Mouse (Mus musculus) MEL (cell line): Measurements from ENCODE around the gene Apbb2.

Experiments
- CTCF ChIP-seq, 3 experiments: IDR thresholded peaks in 2 of 3; conservative IDR thresholded peaks in 1 of 3; 2 replicates each; pipeline ENCODE4 v1.5.1; 2011 to 2012; ENCODE audit warnings: low read length in 3 of 3, low read depth in 2 of 3, mild to moderate bottlenecking in 2 of 3, improper control_type of control experiment in 1 of 3, inconsistent platforms in 1 of 3, mixed read lengths in 1 of 3, moderate library complexity in 1 of 3; ENCODE audit not compliant: control insufficient read depth in 1 of 3, insufficient read depth in 1 of 3, poor library complexity in 1 of 3, severe bottlenecking in 1 of 3
- ELF1 ChIP-seq: IDR thresholded peaks from 2 replicates; pipeline ENCODE4 v1.6.1; 2014; ENCODE audit warnings: low read depth, mild to moderate bottlenecking, inconsistent platforms, low read length, improper control_type of control experiment, moderate library complexity
- GATA1 ChIP-seq: IDR thresholded peaks from 2 replicates; pipeline ENCODE4 v1.6.1; 2011; ENCODE audit warnings: low read depth, low read length, improper control_type of control experiment
- KAT2A ChIP-seq: conservative IDR thresholded peaks from 2 replicates; pipeline ENCODE4 v1.6.1; 2012; ENCODE audit warnings: low read depth, low read length, improper control_type of control experiment, inconsistent platforms
- MAX ChIP-seq: IDR thresholded peaks from 2 replicates; pipeline ENCODE4 v1.6.1; 2011; ENCODE audit warnings: low read length, improper control_type of control experiment
- NRF1 ChIP-seq: IDR thresholded peaks from 2 replicates; pipeline ENCODE4 v1.6.1; 2014; ENCODE audit warnings: low read depth, mild to moderate bottlenecking, inconsistent platforms, low read length, improper control_type of control experiment, moderate library complexity; ENCODE audit not compliant: poor library complexity, insufficient read depth, severe bottlenecking
- SIN3A ChIP-seq: IDR thresholded peaks from 2 replicates; pipeline ENCODE4 v1.6.1; 2012; ENCODE audit warnings: low read length, improper control_type of control experiment, inconsistent platforms
- TCF12 ChIP-seq: IDR thresholded peaks from 2 replicates; pipeline ENCODE4 v1.6.1; 2014; ENCODE audit warnings: low read depth, mild to moderate bottlenecking, inconsistent platforms, low read length, improper control_type of control experiment, moderate library complexity
- ZMIZ1 ChIP-seq: IDR thresholded peaks from 2 replicates; pipeline ENCODE4 v1.6.1; 2012; ENCODE audit warnings: low read depth, mild to moderate bottlenecking, inconsistent platforms, low read length, improper control_type of control experiment, moderate library complexity

DNA sequence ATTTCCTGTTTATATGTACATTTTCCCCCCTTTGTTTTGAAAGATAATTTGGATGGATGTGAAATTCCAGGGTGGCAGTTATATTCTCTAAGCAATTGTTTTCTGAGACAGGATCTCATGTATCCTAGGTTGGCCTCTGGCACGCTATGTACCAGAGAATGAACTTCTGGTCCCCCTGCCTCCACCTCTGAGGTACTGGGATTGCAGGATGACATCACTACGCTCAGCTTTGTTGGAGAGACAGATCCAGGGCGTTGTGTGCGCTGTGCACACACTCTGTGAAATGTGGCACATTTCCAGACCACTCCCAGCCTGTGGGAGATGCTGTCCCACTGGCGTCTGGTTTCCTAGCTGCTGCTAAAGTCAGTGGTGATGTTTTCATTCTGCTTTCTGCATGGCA lies 35.6 kb upstream of the Apbb2 start:
- TF ChIP-seq TCF12 (no peak), MAX (no peak), CTCF (IDR thresholded peaks at IDR 0.05 in 2 of 3, conservative IDR thresholded peaks at IDR 0.05 in 1 of 3; ENCODE audit: control insufficient read depth in 1 of 3, insufficient read depth in 1 of 3, low read depth in 2 of 3, low read length in 3 of 3, poor library complexity in 1 of 3, severe bottlenecking in 1 of 3) (no peak), NRF1 (no peak), ELF1 (no peak), GATA1 (no peak), SIN3A (no peak), ZMIZ1 (no peak), KAT2A (no peak)
